Mouse (Mus musculus): ENCODE data around the gene AC140267.1. TPM values are rescaled to one million over a fixed set of nuclear protein-coding genes. Genes with fewer than 3 reads are reported as not detected.

The AC140267.1 gene
- total RNA-seq (2023; ENCODE audit: inconsistent age) = 9.1 to 12.2 TPM in 2 of 4 replicates, not detected in the others

GRCm38 (mm10) chr15:80235535-80235934 is at the start of gene AC140267.1:
AC140267.1 (plus strand) TSS chr15:80235835.

GRCm38 (mm10) chr15:80233733-80234509 is 1.7 kb upstream of the AC140267.1 start, which contains the start of gene Mief1:
Mief1 (plus strand) TSS chr15:80234018.

GRCm38 (mm10) chr15:80254847-80255645 is 19.4 kb downstream of the AC140267.1 start, which contains the start of gene Atf4:
Atf4 (plus strand) TSS chr15:80255184.

GRCm38 (mm10) chr15:80263610-80264575 is 28.3 kb downstream of the AC140267.1 start, which contains the start of gene Rps19bp1:
Rps19bp1 (minus strand) TSS chr15:80264315.

Other genes starting within 250 kb of the AC140267.1 start
- 0.42 to 1.4 TPM (median 0.93 TPM) in 3 of 4 replicates, not detected in the other for gene Pdgfb, start 220.9 kb upstream of the AC140267.1 start, total RNA-seq (2023; ENCODE audit: inconsistent age)
- not detected in 4 replicates for gene Syngr1, start 144.5 kb upstream of the AC140267.1 start, total RNA-seq (2023; ENCODE audit: inconsistent age)
- 1,031 to 1,101 TPM (median 1,075 TPM) in 4 replicates for gene Rpl3, start 144.0 kb upstream of the AC140267.1 start, total RNA-seq (2023; ENCODE audit: inconsistent age)
- 18.6 to 21.3 TPM (median 19.5 TPM) in 4 replicates for gene Tab1, start 102.7 kb upstream of the AC140267.1 start, total RNA-seq (2023; ENCODE audit: inconsistent age)
- gene Mgat3, start 62.1 kb upstream of the AC140267.1 start, total RNA-seq (2023; ENCODE audit: inconsistent age) = not detected in 4 replicates
- 46.0 to 51.0 TPM (median 48.1 TPM) in 4 replicates for gene Mief1, start 1.8 kb upstream of the AC140267.1 start, total RNA-seq (2023; ENCODE audit: inconsistent age)
- 538 to 573 TPM (median 553 TPM) in 4 replicates for gene Atf4, start 19.3 kb downstream of the AC140267.1 start, total RNA-seq (2023; ENCODE audit: inconsistent age)
- 22.3 to 32.0 TPM (median 24.1 TPM) in 4 replicates for gene Rps19bp1, start 28.5 kb downstream of the AC140267.1 start, total RNA-seq (2023; ENCODE audit: inconsistent age)
- 44.5 to 54.6 TPM (median 48.5 TPM) in 4 replicates for gene Cacna1i, start 51.4 kb downstream of the AC140267.1 start, total RNA-seq (2023; ENCODE audit: inconsistent age)

Measured in B cell, adult (primary cell).